Mouse (Mus musculus) retina, adult 2 months (tissue): ENCODE data around the gene Phox2b.
A peak's percentile ranks its signal among the peaks of the same experiment; 100 is the strongest.

Source experiments
- DNase-seq: peaks from one replicate; pipeline ENCODE4 v3.0.0-alpha.2; 2012; ENCODE audit warnings: low read depth, low spot score

Phox2b gene

GRCm38 (mm10) chr5:67098733-67099323 lies at the start of gene Phox2b:
Gene Phox2b, minus strand, starts transcription at chr5:67099301.
- DNase-seq = no peak

DNA sequence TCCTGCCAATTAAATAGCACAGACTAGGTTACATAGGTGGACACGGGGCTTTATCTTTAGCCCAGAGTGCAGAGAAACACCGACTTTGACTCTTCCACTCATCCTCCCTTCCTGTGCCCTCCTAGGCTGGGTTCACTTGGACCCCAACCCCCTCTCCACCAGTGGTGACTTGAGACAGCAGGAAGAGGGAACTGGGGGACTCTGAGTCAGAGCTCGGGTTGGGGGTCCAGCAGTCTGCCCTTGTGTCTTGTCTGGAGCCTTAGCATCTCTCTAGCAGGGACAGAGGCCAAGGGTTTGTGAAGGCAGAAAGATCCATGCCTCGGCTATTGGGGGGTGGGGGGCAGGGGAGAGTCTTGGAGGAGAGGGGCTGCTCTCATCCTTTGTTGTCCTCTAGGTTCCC lies 43.5 kb upstream of the Phox2b start:
- no peak for DNase-seq

DNA sequence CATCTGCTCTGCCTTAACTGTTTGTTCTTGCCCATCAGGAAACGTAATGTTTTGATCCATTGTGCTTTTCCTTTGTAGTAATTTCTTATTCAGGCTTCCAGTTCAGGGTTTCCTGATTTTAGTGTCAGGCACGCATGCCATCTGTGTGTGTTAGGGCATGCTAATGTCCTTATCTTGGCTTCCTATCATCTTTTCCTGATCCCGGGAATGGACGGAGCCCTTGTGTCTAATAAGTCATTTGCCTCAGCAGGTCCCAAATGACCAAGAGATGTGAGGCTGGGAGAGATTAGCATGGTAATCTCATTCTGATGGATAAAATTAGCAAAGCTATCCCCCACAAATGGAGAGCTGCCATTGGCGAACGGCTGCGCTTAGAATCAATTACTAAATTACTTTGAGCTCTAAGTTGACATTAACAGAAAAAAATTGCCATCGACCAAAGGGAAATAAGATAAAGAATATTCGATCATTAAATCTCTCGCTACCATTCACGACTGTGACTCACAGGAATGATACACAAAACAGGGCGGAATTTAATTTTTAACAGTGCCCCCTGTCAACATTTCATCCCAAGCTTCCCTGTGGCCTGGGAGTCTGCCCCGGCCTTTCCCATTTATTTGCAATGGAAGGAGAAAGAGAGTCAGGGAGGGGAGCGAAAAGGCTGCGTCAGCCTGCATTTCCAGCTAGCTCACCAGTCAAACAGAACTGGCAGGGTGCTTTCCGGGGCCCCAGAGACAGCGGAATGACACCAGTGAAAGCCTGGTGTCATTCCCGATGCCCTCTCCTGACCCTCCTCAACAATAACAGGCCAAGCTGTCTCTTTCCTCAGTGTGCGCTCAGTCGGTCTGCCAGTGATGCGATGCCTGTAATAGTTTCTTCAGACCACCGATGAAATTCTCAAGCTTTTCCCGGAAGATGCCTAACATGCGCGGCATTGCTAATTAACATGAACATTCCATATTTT lies 40.2 kb upstream of the Phox2b start:
- peak; percentile 28 for DNase-seq

- no peak for DNase-seq
Observed at GRCm38 (mm10) chr5:67138643-67139042, 39.5 kb upstream of the Phox2b start.

DNA sequence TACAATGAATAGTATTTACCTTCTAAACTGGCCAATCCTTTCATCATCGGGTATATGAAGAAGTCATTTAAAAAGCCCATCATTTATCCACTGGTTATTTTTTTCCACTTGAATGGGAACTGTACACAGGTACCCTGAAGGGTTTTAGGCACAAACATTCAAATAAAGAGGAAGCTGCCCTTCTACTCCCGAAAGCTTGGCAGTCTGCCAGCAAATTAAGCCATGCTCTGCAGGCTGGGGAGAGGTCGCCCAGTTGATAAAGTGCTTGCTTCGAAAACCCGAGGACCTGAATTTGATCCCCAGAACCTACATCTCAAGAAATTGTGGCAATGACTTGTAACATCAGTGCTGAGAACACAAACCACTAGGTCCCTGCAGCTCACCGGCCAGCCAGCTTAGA lies 35.6 kb upstream of the Phox2b start:
- no peak for DNase-seq

- DNase-seq = no peak
Observed at GRCm38 (mm10) chr5:67131671-67132070, 32.6 kb upstream of the Phox2b start.

DNA sequence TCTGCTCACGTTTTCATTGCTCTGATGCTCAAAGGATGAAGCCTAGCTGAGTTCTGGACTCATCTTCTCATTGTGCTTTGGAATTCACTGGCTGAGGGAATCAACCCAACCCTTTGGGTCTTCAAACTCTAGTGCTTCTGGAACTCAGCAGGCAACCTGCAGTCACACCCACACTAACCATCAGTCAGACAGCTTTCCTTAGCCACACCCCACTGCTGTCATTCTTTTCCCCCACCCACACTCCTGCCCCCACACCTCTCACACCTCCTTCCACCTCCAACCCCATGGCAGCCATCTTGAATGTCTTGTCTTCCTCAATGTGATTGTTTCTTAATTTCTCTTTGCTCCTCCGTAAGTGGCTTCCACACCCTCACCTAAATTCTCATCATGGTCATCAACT lies 7.2 kb upstream of the Phox2b start:
- DNase-seq = no peak

- no peak for DNase-seq
Observed at GRCm38 (mm10) chr5:67103016-67103415, 3.9 kb upstream of the Phox2b start.

- DNase-seq = no peak
Observed at GRCm38 (mm10) chr5:67101793-67102600, 2.9 kb upstream of the Phox2b start.

DNA sequence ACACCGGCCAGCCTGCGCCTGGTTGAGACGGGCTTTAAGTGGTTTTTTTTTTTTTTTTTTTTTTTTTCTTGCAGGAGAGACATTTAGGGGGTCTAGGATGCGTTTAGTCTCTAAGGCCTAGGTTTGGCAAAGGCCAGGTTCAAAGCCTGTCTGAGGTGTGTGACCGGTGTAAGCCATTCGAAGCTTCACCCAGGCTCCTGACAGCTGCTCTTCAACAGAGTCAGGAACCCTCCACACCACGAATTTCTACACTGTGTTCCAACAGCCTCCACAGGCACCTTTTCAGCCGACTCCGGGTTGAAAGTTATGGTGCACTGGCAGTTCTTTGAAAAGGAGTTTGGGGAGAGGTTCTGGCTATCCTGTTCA lies 2.3 kb upstream of the Phox2b start:
- DNase-seq = no peak

DNA sequence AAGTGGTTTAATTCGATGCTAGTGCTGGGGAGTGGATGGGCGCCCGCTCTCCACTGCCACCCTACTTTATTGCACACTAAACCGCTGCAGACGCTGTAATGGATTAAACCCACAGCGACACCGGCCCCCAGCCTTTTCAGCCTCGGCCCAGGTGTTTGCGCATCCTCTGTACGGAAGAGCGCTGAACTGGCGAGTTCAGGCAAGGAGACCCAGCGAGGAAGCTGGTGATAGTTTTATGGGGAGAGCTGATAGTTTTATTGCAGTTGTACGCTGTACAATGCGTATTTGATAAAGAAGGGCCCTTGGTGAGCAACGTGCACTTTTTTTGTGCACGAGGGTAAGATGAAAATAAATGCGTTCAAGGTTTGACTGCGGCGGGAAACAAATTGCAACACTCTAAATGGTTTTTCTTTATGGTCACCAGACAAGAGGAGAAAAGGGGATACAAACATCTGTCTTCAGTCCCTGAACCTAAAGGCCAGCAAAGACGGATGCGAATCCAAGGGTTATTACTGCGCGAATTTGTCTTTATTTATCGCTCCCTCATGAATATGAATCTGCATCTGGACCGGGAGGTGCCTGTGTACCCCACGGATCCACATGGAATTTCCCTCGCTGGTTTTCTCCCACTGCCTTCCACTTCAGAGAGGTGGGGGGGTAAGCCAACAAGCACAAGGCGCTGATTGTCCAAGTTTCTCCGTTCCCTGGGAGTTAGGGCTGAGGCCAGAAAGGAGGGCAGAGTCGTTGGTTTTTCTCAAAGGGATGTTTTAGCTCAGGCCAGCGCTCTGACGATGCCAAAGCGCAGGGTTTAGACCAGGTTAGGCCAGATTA lies 1.7 kb upstream of the Phox2b start:
- DNase-seq = no peak

GRCm38 (mm10) chr5:67099393-67100271 lies 531 bp upstream of the Phox2b start:
- no peak for DNase-seq

DNA sequence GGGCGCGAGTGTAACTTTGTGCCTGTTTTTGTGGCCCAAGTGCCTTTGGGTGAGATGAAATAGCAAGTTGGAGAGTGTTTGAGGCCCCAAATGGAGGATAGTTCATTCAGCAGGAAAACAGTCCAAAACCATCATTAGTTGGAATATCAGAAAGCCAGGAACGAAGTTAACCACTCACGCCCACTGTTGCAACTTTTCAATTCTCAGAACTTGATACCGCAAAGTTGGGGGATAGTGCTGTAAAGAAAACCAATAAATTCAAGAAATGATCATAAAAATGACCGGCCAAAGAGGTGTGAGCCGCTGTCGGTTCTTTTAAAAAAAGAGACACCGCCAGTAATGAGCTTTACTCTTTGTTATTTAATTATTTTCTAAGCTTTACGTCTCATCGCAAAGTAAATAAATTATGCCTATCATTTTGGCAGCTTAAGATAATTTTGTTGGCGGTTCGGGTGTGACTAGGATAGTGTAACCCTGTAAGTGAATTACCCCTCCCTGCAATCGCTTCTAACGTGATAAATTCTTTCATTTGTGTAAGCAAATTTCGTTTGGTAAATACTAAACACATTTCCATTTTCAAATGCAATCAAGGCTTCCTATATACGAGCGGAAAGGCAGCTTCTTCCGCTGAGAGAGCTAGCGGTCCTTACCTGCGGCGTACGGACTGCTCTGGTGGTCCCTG lies 909 bp downstream of the Phox2b start:
- no peak for DNase-seq

GRCm38 (mm10) chr5:67097106-67098050 lies 1.7 kb downstream of the Phox2b start:
- DNase-seq = no peak

DNA sequence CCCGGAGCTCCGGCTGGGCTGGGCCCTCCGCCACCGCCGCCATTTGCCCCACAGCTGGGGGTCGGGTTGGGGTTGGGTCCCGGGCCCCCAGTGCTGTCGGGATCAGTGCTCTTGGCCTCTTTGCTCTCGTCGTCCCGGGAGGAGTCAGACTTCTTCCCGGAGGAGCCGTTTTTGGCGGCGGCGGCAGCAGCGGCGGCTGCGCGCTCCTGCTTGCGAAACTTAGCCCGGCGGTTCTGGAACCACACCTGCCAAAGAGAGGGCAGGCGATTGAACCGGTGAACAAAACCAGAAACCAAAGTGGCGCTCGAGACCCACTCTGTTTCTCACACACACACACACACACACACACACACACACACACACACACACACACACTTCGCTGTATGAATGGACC lies 2.7 kb downstream of the Phox2b start:
- DNase-seq = no peak

- no peak for DNase-seq
Observed at GRCm38 (mm10) chr5:67095651-67096377, 3.3 kb downstream of the Phox2b start.

GRCm38 (mm10) chr5:67095153-67095552 lies 3.9 kb downstream of the Phox2b start:
- DNase-seq = no peak

DNA sequence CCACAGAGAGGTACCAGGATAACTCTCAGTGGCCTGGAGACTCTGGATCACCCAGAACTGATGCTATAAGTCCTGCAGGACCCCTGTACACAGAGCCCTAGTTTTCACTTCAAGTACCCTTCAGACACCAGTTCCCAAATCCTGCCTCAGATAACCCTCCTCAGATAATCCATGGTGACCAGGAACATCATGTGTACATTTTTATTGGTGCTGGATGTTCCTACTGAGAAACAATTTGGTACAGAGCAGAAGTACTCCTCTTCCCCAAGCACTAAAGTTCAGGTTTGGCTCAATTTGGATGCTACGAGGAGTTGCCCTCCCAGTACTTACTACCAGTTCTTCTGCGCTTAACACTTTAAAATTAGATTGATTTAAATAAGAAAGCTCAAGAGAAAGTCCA lies 5.1 kb downstream of the Phox2b start:
- no peak for DNase-seq
